Mouse (Mus musculus): ENCODE measurements around the gene Fam83g. TPM values are rescaled to one million over a fixed set of nuclear protein-coding genes. Genes with fewer than 3 reads are reported as not detected.
A peak's percentile ranks its signal among the peaks of the same experiment; 100 is the strongest.

The Fam83g gene
- polyA plus RNA-seq, 1 experiment = not detected

GRCm38 (mm10) chr11:61665991-61666799 lies 17.7 kb upstream of the Fam83g start:
- Histone ChIP-seq H3K4me3 (ENCODE audit: insufficient read depth, low read depth, low read length) (no peak overlapping the region), H3K27ac (ENCODE audit: insufficient read depth, low read depth, low read length) (no peak overlapping the region), H3K4me1 (ENCODE audit: control insufficient read depth, insufficient read depth, low read length) (peaks cover 7% of the 10 kb centered on the region; the same call in 1 of the 2 replicates)
- TF ChIP-seq CTCF (IDR thresholded peaks at IDR 0.05; ENCODE audit: insufficient read depth, low read depth, low read length) = peak; percentile 72
- no peak for TF ChIP-seq POLR2A (IDR thresholded peaks at IDR 0.05; ENCODE audit: insufficient read depth, low read depth, low read length)
- WGBS = 50% methylated on average over 7 of the region's 7 CpGs

- no peak for TF ChIP-seq POLR2A (IDR thresholded peaks at IDR 0.05; ENCODE audit: insufficient read depth, low read depth, low read length)
- no peak for TF ChIP-seq CTCF (IDR thresholded peaks at IDR 0.05; ENCODE audit: insufficient read depth, low read depth, low read length)
- 94% methylated on average over 5 of the region's 5 CpGs for WGBS
- H3K27ac ChIP-seq (ENCODE audit: insufficient read depth, low read depth, low read length) = no peak overlapping the region
- no peak overlapping the region for H3K4me3 ChIP-seq (ENCODE audit: insufficient read depth, low read depth, low read length)
- H3K4me1 ChIP-seq (ENCODE audit: control insufficient read depth, insufficient read depth, low read length) = peaks cover 7% of the 10 kb centered on the region; the same call in 1 of the 2 replicates
These were observed 16.6 kb upstream of the Fam83g start for GRCm38 (mm10) chr11:61667248-61667647.

DNA sequence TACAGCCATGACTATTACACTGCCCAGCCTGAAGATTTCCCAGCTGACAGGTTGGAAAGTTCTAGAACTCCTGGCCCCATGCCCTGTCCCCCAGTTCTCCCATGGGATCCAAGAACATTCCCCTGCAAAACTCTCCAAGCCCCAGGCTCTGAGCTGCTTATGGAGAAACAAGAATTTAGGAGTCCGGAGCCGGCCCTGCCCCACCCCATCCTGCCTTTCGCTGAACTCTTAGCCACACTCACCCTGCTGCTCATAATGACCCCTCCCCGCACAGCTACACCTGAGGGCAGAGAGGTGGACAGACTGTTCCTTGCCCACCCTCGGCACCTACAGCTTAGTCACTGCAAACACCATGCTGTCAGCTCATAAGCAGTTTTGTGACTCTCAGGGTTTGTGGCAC lies 16.1 kb upstream of the Fam83g start:
- TF ChIP-seq CTCF (IDR thresholded peaks at IDR 0.05; ENCODE audit: insufficient read depth, low read depth, low read length) = no peak
- no peak for TF ChIP-seq POLR2A (IDR thresholded peaks at IDR 0.05; ENCODE audit: insufficient read depth, low read depth, low read length)
- H3K4me3 ChIP-seq (ENCODE audit: insufficient read depth, low read depth, low read length) = no peak overlapping the region
- H3K4me1 ChIP-seq (ENCODE audit: control insufficient read depth, insufficient read depth, low read length) = peaks cover 7% of the 10 kb centered on the region; the same call in 1 of the 2 replicates
- WGBS = 91% methylated on average over 5 of the region's 5 CpGs
- H3K27ac ChIP-seq (ENCODE audit: insufficient read depth, low read depth, low read length) = no peak overlapping the region

DNA sequence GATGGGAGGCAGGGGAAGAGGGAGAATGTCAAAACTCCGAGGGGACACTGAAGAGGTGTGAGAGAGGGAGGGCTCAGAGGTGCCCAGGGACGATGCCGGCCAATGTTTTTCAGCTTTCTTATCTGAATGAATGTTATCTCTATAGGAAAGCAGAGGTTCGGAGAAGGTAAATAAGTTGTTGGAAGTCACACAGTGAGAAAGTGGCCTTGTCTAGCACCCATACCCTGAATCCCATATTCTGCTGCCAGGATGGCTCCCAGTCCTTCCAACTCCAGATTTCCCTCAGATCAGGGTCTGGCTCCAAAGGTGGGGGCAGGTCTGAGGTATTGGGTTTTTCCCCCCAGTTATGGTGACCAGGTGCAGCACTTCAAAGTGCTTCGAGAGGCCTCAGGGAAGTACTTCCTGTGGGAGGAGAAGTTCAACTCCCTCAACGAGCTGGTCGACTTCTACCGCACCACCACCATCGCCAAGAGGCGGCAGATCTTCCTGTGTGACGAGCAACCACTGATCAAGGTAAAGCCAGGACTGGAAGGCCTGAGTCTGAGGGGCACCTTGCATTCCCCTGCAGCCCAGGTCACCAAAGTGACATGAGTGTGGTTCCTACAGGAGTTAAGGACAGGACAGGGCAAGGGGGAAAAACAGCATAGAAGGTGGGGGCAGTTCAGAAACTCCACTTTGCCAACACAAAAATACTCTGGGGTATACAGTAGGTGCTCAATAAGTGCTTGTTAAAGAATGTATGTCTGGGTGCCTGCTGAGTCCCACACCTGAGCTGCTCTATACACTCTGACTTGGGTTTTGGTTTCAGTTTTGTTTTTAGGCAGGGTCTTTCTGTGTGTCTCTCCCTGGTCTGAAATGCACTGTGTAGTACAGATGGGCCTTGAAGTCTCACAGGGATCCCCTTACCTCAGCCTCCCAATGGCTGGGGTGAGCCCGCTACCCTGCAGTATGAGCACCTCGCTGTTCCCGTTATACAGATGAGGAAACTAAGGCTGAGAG lies 14.1 kb upstream of the Fam83g start:
- H3K4me3 ChIP-seq (ENCODE audit: insufficient read depth, low read depth, low read length) = no peak overlapping the region
- H3K27ac ChIP-seq (ENCODE audit: insufficient read depth, low read depth, low read length) = no peak overlapping the region
- 91% methylated on average over 14 of the region's 14 CpGs for WGBS
- TF ChIP-seq CTCF (IDR thresholded peaks at IDR 0.05; ENCODE audit: insufficient read depth, low read depth, low read length) (no peak), POLR2A (IDR thresholded peaks at IDR 0.05; ENCODE audit: insufficient read depth, low read depth, low read length) (no peak)
- H3K4me1 ChIP-seq (ENCODE audit: control insufficient read depth, insufficient read depth, low read length) = peaks cover 15% of the 10 kb centered on the region

DNA sequence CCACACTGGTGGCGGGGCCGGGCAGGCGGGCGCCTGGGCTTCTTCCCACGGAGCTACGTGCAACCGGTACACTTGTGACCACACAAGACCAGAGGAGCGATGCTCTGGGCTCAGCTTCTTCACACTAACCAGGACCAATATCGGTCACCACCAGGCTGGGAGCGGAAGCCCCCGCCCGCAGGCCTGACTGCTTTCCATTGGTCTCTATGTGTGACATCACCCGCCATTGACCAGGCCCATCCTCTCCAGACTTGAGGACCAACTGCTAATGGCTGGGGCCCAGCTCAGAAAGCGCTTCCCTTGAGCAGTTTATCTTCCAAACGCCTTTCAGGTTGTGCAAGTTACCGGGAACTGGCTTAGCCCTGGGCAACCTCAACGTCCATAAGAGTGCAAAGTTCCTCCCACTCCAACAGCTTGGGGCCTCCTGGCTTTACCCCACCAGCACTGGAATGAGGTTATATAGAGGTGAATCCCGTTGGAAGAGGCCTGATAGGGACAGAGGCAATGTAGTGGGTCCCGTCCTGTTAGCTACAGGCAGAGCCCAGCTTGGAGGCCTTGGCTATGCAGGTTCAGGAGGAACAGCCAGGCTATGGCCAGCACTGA lies 12.0 kb upstream of the Fam83g start:
- TF ChIP-seq POLR2A (IDR thresholded peaks at IDR 0.05; ENCODE audit: insufficient read depth, low read depth, low read length) = no peak
- no peak for TF ChIP-seq CTCF (IDR thresholded peaks at IDR 0.05; ENCODE audit: insufficient read depth, low read depth, low read length)
- Histone ChIP-seq H3K27ac (ENCODE audit: insufficient read depth, low read depth, low read length) (no peak overlapping the region), H3K4me3 (ENCODE audit: insufficient read depth, low read depth, low read length) (no peak overlapping the region), H3K4me1 (ENCODE audit: control insufficient read depth, insufficient read depth, low read length) (peaks cover 16% of the 10 kb centered on the region)
- 93% methylated on average over 19 of the region's 19 CpGs for WGBS

- peaks cover 16% of the 10 kb centered on the region for H3K4me1 ChIP-seq (ENCODE audit: control insufficient read depth, insufficient read depth, low read length)
- TF ChIP-seq CTCF (IDR thresholded peaks at IDR 0.05; ENCODE audit: insufficient read depth, low read depth, low read length) = no peak
- TF ChIP-seq POLR2A (IDR thresholded peaks at IDR 0.05; ENCODE audit: insufficient read depth, low read depth, low read length) = no peak
- WGBS = 48% methylated on average over 8 of the region's 8 CpGs
- no peak overlapping the region for H3K4me3 ChIP-seq (ENCODE audit: insufficient read depth, low read depth, low read length)
- H3K27ac ChIP-seq (ENCODE audit: insufficient read depth, low read depth, low read length) = no peak overlapping the region
These were observed 10.2 kb upstream of the Fam83g start for GRCm38 (mm10) chr11:61673686-61674085.

- no peak overlapping the region for H3K27ac ChIP-seq (ENCODE audit: insufficient read depth, low read depth, low read length)
- TF ChIP-seq POLR2A (IDR thresholded peaks at IDR 0.05; ENCODE audit: insufficient read depth, low read depth, low read length) (no peak), CTCF (IDR thresholded peaks at IDR 0.05; ENCODE audit: insufficient read depth, low read depth, low read length) (no peak)
- peaks cover 16% of the 10 kb centered on the region for H3K4me1 ChIP-seq (ENCODE audit: control insufficient read depth, insufficient read depth, low read length)
- 38% methylated on average over 19 of the region's 19 CpGs for WGBS
- H3K4me3 ChIP-seq (ENCODE audit: insufficient read depth, low read depth, low read length) = no peak overlapping the region
These were observed 9.6 kb upstream of the Fam83g start for GRCm38 (mm10) chr11:61674151-61674838.

DNA sequence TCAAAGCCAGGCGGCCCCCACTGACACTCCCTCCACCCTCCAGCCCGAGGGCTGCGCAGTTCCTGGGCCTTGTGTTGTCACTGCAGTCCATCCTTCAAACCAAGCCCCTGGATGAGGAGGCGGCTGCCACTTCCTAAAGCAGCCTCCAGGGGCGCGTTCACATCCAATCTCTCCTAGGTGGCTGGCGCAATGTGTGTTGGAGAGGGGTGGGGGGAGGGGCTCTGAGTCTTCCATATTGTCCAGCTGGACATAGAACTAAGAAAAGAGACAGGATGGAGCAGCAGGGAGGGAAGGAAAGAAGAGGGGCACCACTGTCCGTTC lies 9.1 kb upstream of the Fam83g start:
- Histone ChIP-seq H3K27ac (ENCODE audit: insufficient read depth, low read depth, low read length) (no peak overlapping the region), H3K4me1 (ENCODE audit: control insufficient read depth, insufficient read depth, low read length) (peaks cover 16% of the 10 kb centered on the region), H3K4me3 (ENCODE audit: insufficient read depth, low read depth, low read length) (no peak overlapping the region)
- TF ChIP-seq CTCF (IDR thresholded peaks at IDR 0.05; ENCODE audit: insufficient read depth, low read depth, low read length) = no peak
- no peak for TF ChIP-seq POLR2A (IDR thresholded peaks at IDR 0.05; ENCODE audit: insufficient read depth, low read depth, low read length)
- 19% methylated on average over 8 of the region's 8 CpGs for WGBS
